Mouse (Mus musculus) mature B cell (primary cell): ENCODE results near the gene Znrf4.

Source experiments
- in situ Hi-C: fragments of 300-500 bp; cut with MboI; formaldehyde crosslinking; loops from 2 replicates; pipeline ENCODE4 v1.14.3; 2019

Znrf4 gene

DNA sequence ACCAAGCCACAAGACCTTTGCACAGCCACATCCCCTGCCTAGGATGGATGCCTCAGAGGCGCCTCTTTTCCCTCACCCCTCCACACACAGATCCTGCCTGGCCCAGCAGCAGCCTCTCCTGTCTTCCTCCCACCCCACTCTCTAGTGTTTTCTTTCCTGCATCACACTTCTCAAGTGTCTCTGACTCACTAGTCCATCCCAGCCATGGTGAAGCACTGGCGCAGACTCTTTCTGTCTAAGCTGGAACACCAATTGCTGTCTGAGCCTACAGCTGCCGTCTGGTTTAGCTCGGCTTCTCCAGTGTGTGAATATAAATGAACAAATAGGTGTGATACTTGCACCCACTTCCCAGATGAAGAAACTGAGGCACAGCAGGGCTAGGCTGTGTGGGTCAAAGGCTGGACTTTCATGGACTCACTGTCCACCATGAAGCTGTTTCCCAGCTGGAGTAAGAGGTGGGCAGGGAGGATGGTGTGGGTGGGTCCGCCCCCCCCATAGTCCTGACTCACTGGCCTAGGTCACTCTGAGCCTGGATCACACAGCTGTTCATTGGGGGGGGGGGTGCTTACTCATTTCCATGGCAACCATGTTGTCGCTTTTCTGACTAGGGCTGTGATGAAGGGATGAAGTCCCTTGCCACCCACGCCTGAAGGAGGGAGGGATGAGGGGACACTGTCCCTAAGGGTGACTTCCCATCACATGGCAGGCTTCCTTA lies 21.6 kb downstream of the Znrf4 start:
- in situ Hi-C loops = no loop called here

DNA sequence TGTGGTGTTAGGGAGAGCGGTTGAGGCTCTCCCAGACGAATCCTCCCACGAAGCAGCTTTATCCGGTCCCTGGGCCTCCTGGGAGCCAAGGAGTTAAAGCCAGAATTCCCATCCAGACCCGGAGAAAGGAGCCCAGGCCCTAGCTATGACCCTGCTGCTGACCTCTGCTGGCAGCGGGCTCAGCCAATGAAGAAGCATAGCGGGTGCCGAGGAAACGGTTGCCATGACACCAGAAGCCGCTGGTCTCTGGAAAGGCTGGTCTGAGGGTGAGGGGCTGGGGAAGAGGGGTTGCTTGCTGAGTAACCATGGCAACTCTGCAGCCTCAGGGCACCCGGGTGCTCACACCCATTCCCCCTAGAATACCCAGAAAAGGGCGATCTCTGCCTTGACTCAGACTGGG lies 24.2 kb downstream of the Znrf4 start:
- in situ Hi-C loops = loop anchor here (10.0 kb wide), 1 partner anchor 123 kb away; no protein-coding TSS in a partner anchor

DNA sequence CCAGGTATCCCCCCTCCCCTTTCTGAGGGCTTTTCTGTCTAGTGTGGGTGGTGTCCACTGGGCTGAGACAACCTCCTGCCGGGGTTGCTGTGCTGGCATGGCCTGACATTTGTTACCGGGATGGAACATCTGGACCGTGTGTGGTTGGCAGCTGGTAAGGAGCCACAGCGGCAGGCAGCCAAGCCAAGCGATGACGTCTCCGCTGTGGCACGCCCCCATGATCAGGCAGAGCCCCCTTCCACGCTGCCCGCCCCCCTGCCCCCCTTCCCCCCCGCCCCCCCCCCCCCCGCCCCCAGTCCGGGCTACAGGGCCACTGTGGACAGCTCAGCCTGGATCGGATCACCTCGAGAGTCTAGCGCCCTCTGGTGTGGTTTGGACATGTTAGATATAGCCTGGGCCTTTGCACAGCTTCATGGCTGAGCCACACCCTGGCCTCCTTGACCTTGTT lies 24.8 kb downstream of the Znrf4 start:
- in situ Hi-C loops = loop anchor here (10.0 kb wide), 1 partner anchor 123 kb away; no protein-coding TSS in a partner anchor

DNA sequence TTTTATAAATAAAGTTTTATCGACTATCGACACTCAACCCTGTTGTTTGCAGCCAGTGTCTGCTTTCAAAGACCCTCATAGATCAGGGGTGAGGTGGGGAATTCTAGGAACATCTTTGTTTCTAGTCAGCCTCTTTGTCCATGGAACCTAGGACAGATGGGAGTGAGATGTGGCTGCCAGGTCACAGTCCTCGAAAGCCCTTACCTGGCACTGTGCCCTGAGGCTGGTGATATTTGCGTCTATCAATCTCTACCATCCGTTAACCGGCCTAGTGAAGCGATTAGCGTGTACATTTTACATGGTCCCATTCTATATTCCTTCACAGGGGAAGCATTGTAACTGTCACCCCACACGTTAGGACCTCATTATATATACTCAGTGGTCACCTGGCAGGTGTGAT lies 26.3 kb downstream of the Znrf4 start:
- in situ Hi-C loops = loop anchor here (10.0 kb wide), 1 partner anchor 121 kb away; no protein-coding TSS in a partner anchor

DNA sequence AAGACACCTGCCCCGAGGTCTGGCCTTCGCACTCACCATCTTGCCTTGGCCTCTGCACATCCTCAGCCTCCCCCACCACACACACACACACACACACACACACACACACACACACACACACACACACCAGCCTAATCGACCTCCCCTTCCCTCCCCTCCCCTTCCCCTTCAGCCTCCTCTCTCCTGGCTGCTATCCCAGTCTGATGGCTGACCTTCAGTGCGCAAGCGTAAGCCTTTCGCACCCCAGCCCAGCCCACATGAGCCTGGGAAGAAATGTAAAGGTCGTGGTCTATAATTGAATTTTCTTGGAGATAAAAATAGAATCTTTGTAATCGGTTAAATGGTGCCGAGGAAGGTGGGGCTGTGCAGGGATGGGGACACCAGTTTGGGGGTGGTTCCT lies 27.1 kb downstream of the Znrf4 start:
- in situ Hi-C loops = loop anchor here (10.0 kb wide), 1 partner anchor 120 kb away; no protein-coding TSS in a partner anchor

DNA sequence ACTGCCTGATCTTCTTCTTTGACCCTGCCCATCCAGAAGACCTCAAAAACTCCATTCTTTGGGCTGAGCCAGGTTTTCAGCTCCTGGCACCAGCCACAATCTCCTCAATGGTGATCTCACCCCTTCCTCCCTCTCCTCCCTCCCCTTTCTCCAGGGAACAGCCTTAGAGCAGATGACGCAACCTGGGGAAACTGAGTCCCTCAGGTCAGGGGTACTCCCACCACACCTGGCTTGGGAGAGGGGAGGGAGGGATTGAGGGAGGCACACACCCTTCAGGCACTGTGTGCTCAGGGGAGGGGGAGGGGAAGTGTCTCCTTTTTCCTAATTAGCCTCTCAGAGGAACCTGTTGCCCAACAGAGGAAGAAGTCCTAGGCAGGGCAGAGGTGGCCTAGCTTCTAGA lies 29.6 kb downstream of the Znrf4 start:
- in situ Hi-C loops = loop anchor here (10.0 kb wide), 1 partner anchor 118 kb away; no protein-coding TSS in a partner anchor

DNA sequence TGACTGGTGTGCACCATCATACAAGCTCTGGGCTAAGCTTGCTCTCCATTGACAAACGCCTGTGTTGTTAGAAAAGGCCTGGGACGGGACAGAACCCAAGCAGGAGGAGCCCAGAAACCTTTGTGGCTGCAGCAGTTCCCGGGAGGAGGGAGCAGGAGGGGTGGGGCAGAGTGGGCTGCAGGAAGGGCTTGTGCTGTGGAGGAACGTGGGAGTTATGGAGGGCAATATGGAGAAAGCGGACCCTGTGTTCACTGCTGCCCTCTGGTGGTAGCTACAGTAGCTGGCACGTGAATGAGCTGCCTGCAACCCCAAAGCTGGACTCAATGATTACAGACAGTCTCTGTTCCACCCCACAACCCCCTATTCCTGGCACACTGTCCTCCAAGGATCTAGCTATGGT lies 32.9 kb downstream of the Znrf4 start:
- in situ Hi-C loops = no loop called here

DNA sequence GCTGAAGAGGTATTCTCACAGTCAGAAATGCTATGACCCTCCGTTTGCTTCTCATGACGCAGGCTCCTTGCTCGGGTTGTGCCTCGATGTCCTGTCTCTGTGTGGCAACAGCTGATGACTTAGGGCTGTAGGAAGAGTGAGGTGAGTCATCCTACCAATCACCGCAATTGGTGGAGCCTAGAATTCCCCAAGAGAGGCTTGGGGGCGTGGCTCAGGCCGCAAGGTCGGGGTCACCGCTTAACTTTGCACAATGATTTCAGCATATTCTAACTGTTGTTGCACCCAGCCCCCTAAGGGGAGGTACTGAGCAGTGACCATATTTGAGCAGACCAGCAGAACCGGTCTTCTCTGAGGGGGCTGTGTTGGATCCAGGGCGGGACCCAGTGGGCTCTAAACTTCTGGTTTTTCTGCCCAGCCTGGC lies 34.0 kb downstream of the Znrf4 start:
- in situ Hi-C loops = no loop called here

DNA sequence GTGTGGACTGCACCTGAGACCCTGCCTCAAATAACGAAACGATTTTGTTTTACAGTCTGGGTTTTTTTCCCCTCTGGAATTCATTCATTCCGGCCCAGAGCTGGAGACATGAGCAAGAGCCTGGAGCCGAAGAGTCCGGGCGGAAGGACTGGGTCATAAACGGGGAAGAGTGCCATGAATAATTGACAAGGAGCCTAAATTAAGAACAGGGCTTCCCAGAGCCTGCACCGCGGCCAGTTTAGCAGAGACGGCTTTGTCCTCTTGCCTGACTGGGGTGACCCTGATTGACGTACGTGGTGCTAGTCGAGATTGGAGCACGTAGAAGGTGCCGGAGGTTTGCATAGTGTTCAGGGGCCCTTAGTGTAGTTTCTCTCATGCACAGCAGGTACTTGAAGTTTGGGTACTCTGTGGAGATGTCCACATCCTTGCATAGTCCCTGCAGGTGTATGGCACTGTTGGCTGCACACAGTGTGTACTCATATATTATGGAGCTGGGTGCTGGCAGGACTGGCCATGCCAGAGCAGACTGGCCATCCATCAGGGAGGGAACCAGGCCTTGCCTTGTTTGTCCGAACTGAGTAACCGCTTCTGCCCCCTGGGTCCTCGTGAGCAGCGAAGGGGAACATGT lies 34.9 kb downstream of the Znrf4 start:
- in situ Hi-C loops = no loop called here

DNA sequence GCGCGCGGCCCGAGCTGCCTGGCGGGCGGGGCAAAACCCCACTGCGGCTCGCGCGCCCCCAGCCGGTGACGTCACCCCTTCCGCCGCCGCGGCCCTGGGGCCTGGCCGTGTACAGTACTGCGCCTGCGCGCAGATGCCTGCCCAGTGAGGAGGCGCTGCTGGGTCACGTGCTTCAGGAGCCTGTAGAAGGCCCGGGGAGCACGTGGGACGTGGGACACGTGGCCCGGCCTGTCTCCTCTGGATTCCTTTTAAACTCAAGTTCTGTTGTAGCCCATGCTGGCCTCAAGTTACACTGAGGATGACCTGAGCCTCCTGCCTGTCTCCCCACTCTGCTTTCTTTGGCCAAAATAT lies 35.9 kb downstream of the Znrf4 start, which contains the start of gene Ptprs:
Ptprs (minus strand) TSS at position 82 of the 351 bp plus-strand sequence.
- in situ Hi-C loops = no loop called here

DNA sequence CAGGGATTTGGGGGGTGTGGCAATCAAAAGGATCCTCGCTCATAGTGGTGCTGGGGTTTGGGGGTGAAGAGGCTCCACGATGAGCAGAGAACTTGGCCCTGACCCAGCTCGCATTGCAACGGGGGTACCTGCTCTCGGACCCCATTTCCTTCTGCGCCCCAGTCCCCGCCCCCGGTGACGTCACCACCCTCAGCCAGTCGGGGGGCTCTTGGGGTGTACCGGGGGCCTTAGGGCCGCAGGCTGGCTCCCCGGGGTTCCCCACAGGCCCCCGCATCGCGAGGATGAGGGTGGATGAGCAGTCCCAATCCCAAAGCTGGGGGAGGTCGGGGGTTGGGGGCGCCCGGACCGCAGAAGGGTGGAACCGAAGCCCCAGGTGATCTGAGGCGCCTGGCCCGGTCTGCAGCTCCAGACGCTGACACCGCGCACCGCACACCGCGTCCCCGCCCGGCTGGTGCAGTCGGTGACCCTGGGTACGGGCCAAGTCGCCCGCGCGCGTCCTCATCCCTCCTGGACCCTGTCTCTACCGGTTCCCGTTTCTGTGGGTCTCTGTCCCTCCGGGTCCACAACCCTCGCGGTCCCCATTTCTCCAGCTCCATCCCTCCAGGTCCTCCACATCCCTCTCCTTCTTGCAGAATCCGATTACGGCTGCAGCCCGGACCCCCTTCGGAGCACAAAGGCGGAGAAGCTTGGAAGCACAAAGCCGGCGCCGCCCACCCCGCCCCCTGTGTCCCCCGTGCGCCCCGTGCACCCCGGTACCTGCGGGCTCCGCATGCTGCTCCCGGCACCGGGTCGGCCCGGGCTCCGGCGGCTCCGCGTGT lies 36.4 kb downstream of the Znrf4 start:
- in situ Hi-C loops = no loop called here

DNA sequence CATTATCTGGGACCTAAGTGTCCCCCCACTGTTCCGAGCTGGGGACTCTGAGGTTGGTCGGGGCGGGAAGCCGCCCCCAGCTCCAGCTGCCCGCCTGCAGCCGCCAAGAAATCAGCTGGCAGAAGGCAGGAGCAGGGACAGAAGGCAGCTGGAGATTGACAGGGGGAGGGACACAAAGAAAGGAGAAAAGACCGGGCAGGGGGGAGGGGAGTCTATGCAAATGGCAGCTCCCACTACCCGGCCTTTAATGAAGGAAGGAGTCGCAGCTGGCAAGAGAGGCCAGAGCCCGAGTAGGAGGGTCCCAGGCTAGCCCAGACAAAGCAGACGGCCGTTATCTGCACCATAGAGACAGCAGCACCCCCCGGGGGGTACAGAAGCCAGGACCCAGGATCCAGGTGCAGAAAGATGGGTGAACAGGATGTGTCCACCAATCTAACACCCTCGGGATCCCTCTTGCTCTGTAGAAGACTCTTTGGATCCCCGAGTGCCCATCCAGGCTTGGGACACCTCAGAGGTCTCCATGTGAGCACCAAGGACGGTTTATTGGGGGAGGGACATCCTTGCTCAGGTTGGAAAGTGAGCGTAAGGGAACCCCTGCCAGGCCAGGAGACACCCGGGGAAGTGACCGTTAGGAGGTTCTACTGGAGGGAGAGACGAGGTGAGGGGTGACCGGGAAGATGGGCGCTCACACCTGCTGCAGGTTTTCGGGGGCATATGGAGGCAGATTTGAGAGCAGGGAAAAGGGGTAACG lies 37.2 kb downstream of the Znrf4 start:
- in situ Hi-C loops = no loop called here

DNA sequence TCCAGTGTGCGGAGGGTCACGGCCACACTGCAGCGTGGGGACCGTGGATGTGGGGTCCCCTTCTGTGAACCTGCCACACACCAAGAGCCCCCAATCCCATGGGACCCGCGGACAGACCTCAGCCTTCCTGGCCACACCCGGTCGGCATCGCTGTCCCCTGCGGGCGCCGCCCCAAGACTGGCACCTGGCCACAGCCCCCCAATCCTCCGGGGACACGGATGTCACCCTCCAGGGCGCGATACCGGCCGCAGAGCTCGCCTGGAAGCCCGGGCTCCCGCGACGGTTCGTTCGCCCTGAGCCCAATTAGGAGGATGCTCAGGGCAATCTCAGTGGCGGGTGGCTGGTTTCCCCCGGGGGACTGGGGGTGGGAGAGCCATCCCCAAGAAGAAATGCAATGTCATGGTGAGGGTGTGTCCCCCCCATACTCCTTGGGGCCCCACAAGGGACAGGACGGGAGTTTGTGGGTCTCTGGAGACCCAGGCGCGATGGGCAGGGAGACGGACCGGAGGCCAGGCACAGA lies 37.9 kb downstream of the Znrf4 start:
- in situ Hi-C loops = no loop called here

DNA sequence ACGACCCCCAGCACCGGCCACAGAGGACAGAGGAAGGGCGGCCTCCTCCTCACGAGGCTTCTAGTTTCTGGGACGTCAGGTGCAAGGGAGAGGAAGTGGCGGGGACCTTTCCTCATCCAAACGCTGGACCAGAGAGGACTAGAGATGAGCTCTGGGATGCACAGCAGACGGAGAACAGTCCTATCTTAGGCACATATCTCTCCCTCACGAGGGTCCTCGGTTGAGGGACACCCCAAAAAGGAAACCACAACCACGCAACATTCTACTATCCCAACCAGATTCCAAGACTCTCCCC lies 38.7 kb downstream of the Znrf4 start:
- in situ Hi-C loops = no loop called here

DNA sequence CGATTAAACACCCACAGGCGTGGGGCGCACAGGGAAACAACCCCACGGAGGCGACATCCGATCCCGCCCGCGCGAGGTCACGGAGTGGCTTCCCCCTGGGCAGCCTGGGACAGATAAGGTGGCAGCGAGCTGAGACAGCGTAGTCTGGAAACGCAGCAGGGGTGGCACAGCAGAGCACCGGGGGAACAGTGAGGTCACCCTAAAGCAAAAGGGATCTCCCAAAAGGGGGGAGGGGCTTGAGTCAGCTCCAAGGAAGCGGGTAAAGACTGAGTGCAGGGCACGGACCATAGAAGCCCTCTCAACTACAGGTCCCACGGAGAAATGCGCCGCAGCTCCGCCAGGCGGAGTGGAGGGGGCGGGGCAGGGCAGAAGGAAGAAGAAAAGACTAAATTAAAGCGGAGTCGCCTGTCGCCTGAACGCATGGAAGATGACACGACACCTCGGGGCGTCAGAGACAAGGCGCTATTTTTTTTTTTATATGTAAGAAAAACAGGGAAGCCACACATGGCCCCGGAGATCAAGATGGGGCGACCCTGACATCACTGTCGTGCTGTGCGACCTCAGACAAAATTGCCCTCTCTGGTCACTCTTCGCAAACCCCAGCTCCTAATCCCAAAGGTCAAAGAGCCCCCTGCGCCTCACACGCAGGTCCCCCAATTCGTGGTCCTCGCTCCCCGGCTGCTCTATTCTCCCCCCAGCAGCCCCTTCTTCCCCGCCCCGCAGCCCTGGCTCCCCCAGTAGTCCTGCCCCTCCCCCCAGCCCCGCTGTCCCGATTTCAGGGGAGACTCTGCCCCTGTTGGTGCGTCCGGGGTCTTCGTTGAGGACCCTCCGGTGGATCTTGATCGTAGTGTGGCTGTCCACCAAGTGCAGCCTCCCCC lies 39.3 kb downstream of the Znrf4 start:
- in situ Hi-C loops = no loop called here

DNA sequence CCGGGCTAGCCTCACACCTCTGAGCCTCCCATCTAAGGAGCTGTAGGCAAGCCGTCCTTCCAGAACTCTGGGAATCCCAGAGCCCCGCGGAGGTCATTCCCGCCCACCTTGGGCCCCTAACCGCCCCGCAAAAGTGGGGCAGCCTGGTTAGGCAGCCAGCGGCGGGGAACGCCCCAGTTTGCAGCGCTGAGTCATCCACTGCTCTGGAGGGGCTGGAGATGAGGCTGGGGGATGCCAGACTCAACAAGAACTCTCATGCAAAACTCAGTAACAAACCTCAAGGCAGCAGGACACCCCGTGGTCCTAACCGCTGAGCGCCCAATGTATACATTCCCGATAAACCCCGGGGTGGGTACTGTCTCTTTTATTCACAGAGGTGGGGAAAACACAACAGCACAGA lies 40.1 kb downstream of the Znrf4 start:
- in situ Hi-C loops = no loop called here

DNA sequence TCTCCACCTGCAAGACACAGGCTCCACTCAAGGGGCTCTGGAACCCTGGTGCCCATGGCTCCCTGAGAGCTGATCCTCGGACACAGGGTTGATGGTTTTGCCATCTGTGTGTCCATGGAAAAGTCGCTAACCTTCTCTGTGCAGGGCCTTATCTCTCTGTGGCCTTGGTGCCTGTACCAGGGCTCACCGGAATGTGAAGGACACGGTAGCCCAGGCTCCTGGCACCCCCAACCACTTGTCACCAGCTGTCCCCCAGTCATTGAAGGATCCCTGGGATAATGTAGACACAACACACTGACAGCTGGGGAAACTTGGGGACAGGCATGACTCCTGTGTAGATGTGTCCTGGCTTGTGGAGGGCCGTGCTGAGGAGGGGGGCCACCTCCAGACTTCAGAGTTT lies 41.1 kb downstream of the Znrf4 start:
- in situ Hi-C loops = no loop called here

DNA sequence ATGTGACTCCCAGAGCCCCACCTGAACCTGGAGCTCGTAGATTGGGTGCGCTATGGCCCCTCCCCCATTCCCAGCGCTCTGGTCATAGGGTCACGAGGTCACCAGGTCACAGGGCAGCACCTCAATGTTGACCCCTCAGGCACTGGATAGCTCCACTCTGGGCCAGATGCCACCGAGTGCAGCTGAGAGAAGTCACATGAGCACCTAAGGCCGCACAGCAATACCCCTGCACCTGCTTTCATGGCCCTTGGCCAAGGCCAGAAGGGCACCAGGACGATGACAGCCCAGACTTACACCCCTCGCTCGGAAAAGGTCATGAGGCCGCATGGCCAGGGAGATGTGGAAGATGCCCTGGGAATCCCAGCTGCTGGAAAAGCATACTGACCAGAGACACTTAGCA lies 41.7 kb downstream of the Znrf4 start:
- in situ Hi-C loops = no loop called here

DNA sequence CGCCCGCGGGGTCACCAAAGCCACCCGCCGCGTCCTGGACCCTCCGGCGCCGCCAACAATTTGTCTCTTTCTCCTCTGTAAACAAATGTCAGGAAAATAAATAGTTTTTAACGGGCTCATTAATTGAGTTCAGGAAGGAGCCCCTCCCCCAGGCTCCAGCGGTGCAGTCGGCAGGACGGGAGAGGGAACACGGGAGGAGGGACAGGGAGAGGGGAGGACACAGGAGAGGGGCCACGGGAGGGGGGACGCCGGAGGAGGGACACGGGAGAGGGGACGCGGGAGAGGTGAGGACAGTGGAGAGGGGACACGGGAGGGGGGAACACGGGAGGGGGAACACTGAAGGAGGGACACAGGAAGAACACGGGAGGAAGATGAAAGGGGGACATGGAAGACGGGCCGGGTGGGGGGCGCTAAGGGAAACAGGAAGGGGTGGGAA lies 42.2 kb downstream of the Znrf4 start:
- in situ Hi-C loops = no loop called here

DNA sequence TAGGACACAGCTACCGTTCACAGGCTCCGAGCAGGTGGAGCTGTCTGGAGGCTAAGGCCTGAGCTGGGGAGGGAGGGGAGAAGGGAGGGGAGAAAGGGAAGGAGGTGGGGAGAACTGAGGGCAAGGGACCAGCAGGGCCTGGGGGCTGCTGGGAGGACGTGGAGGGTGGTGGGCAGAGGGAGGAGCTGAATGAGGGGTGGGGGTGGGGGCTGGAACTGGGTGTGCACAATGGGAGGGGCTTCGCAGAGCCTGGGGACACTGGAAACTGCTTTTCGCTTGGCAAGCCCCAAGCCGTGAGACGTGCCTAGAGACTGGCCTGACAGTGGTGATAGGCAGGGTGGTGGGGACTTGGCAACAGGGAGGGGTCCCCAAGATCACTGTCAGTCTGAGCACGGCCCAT lies 43.0 kb downstream of the Znrf4 start:
- in situ Hi-C loops = no loop called here

DNA sequence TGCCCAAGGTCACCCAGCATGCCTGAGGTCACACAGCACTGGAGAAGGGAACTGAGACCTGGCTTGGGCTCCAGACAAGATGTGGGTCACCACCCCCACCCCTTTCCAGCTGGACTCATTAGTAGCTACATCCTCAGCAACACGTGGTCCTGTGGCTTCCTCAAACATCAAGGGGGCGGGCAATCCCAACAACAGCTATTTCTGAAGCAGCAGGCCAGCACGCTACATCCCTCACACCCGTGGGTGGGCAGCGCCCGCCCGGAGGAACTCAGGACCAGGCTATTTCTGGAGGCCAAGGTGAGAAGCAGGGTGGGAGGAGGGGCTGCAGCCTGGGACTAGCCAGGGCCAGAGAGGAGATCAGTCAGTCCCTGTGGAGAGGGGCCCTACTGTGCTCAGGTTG lies 43.4 kb downstream of the Znrf4 start:
- in situ Hi-C loops = no loop called here
